Mouse (Mus musculus) T-cell, adult 2 months (primary cell): ENCODE data around the gene Ppp4r3a.
A peak's percentile ranks its signal among the peaks of the same experiment; 100 is the strongest.
"Not testable (repeated sequence)": the region's sequence is repeated elsewhere in the genome, so short reads cannot be mapped to it uniquely, and the experiment has no call there.

Experiments used
- DNase-seq: peaks from one replicate; pipeline ENCODE4 v3.0.0; 2022; ENCODE audit warnings: low spot score

Gene Ppp4r3a

DNA sequence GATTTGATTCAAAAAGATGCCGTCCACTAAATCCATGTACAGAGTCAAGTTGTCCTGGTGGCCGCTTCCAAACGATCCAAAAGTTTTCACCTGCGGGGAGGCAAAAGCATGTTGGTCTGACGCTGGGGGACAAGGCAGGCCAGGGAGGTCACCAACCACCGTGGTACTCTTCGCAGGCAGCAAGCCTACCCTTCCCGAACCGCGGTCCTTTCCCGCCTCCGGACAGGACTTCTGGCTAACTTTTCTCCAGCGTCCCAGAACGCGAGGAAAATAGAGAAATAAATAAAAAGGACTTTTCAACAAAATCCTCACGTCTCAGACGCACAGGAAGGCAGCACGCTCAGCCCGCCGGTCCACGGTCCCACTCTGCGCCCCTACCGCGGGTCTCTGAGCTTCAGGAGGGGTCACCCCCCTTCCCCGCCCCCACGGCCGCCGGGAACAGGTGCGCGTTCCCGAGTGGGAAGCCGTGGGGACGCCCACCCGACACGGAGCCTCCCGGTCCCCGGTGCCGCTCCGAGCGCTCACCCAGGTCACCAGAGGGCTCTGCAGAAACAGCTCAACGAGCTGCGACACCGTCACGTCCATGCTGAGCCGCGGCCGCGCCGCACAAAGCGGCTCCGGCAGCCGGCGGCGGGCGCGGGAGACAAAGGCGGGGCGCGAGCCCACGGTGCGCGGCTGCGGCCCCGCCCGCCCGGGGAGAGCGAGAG lies 55.1 kb downstream of the Ppp4r3a start:
- DNase-seq: no peak

- peak; percentile 81 for DNase-seq
These were observed 55.9 kb downstream of the Ppp4r3a start for GRCm38 (mm10) chr12:101027451-101028246.

DNA sequence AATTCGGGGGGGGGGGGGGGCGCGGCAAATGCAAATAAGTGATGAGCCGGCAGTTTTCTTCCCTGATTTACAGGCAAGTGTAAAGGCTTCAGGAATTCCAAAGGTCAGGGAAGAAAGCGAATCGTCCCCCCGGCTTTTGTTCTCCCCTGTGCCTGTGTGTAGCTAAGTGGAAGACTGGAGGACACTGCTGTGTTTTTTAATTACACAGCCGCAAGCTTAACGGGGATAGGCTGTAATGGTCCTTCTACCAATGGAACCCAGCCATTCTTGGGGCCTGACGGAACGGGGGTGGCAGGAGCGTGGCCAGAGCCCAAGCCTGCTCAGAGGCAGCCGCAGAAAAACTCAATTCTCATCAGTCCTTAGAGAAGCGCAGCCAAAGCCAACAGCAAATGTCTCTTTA lies 56.6 kb downstream of the Ppp4r3a start:
- no peak for DNase-seq

GRCm38 (mm10) chr12:101026518-101026917 lies 57.0 kb downstream of the Ppp4r3a start:
- no peak for DNase-seq

- DNase-seq: no peak
These were observed 57.5 kb downstream of the Ppp4r3a start for GRCm38 (mm10) chr12:101026025-101026424.

- DNase-seq: no peak
These were observed 58.1 kb downstream of the Ppp4r3a start for GRCm38 (mm10) chr12:101025379-101025778.

DNA sequence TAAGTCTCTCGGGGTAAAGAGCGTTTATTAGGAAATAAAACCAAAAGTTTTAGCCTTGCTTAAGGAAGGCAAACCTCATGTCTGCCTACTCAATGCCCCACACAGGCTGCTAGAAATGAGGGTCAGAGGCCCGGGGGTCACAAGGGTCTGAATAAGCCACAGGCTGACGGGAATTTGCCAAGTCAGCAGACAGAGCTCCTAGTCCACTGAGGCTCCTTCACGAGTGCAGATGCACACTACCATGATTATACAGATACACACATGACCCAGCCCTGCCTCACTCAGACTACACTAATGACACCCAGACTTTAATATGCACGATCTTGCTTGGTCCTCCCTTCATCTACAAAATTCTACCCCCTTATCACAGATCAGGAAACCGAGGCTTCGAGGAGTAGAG lies 58.7 kb downstream of the Ppp4r3a start:
- no peak for DNase-seq

- no peak for DNase-seq
These were observed 60.4 kb downstream of the Ppp4r3a start for GRCm38 (mm10) chr12:101023143-101023542.

- peak; percentile 40 for DNase-seq
These were observed 61.1 kb downstream of the Ppp4r3a start for GRCm38 (mm10) chr12:101022353-101022752.

GRCm38 (mm10) chr12:101021484-101022226 lies 61.8 kb downstream of the Ppp4r3a start:
- no peak for DNase-seq

GRCm38 (mm10) chr12:101020210-101021015 lies 63.1 kb downstream of the Ppp4r3a start:
- no peak for DNase-seq

DNA sequence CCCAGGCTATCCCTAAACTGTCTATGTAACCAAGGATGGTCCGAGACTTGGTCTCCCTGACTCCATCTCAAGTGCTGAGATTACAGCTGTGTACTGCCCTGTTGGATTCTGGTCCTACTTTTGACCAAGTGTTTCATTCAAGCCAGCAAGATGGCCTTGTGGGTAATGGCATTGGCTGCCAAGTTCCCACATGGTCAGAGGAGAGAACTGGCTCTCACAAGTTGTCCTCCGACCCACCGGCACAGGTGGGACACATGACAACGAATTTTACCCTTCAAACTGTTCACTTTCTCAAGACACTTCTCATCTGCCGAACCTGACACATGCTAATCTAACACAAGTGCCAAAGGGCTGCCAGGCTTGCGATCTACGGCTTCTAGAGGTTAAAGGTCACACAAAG lies 64.1 kb downstream of the Ppp4r3a start:
- DNase-seq: no peak

DNA sequence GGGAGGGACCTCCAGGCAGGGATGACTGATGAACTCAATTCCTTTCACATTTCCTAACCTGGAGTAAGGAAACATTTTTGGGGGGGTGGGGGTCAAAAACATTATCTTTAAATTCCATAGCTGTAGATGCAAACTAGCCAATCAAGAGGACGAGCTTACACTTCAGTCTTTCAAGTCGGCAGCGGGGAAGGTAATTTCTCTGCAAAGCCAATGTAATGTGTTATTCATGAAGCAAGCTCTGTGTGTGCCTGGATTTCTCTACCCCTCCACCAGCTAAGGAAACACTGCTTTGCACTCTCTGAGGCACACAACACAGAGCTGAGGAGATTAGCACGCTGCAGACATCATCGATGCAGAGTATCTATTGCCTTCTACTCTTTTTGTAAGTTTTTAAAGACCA lies 64.5 kb downstream of the Ppp4r3a start:
- no peak for DNase-seq

DNA sequence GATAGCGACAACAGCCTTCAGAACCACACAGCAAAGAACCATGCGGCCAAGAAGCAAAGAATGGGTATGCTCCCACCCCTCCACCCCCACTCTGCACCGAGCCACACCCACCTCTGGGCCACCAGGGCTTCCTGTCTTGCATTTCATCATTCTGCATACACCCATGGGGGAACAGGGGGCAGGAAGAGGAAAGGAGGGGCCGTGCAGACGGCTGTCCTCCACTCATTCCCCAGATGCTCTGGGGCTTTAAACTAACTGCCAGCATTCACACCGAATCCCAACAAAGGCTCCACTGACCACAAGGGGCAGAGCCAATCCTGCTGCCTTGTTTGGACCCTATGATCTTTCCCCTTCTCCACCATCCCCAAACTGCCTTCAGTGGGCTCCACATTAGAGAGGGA lies 65.5 kb downstream of the Ppp4r3a start:
- DNase-seq: peak; percentile 81

- DNase-seq: no peak
These were observed 67.0 kb downstream of the Ppp4r3a start for GRCm38 (mm10) chr12:101016412-101016928.

DNA sequence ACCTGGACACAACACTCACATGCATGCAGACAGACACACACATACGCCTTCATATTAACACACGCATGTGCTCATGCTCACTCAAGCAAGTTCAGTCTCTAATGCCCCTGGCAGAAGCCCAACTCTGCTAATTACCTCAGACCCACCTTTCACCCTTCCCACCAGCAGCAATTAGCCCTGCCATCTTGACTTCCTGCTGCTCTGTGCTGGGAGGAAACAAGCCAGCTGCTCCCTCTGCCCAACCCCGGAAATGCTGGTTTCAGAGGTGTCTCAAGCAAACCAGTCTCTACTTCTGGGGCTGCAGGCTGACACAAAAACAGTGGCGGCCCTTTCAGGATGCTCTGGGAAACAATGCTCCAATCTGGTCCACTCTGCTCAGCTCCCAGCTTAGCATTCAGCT lies 67.6 kb downstream of the Ppp4r3a start:
- peak; percentile 84 for DNase-seq

DNA sequence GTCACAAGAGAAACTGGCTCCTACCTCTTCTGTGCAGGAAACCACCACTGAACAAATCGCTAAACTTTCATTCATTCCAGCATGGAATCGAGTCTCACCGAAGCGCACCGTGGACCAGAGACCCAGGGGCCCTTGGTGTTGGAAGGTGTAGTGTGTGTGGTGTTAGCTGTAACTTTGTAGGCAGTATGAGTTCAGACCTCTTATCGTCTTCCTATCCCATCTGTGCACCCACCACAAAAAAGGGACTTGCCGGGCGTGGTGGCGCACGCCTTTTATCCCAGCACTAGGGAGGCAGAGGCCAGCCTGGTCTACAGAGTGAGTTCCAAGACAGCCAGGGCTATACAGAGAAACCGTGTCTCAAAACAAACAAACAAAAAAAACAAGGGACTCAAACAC lies 68.3 kb downstream of the Ppp4r3a start:
- no peak for DNase-seq

GRCm38 (mm10) chr12:101014549-101015164 lies 68.8 kb downstream of the Ppp4r3a start:
- no peak for DNase-seq

DNA sequence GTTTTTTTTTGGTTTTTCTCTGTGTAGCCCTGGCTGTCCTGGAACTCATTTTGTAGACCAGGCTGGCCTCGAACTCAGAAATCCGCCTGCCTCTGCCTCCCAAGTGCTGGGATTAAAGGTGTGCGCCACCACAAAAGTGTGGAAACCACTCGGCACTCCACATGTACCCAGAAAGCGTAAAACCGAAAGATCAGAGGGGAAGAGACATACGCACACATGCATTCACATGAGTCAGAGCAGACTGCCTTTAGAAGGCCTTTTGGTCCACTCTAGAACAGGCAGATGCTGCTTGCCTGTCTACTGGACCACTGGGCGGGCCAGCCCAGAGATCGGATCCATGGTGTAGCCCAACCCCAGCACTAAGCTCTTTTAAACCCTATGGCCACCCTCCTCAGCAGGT lies 69.8 kb downstream of the Ppp4r3a start:
- DNase-seq: not testable (repeated sequence)

DNA sequence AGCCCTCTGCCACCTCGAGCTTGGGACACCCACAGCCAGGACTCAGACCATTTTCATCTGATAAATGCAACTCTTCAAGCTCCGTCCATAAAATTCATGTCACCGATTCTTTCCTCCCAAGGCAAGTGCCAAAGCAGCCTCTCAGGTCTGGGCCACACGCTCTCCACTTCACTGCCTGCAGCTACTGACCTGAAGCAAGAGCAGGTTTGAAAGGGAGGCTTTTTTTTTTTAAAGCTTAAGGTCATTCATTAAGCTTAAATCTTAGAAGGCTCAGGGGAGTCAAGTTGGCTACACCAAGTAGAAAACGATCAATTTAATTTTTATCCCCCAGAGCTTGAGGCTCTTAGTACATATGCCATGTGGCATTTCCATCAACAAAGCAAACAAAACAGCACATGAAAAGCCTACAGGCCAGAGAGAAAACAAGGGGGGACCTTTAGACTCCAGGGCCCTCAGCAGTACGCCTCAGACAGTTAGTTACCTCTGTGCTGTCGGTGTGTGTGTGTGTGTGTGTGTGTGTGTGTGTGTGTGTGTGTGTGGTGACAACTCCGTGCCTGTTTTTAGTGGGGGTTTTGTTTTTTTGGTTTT lies 70.3 kb downstream of the Ppp4r3a start:
- no peak for DNase-seq
